Mouse (Mus musculus) heart, adult 18-20 months (tissue): Measurements from ENCODE around the gene Syn1. TPM values are rescaled to one million over a fixed set of nuclear protein-coding genes. Genes with fewer than 3 reads are reported as not detected.

Experiments used
- DNase-seq, 2 experiments: peaks; one replicate each; pipeline ENCODE4 v3.0.0; 2021 to 2022; ENCODE audit warnings: mixed read lengths in 1 of 2
- microRNA-seq, 2 experiments: library from miRNA; unstranded; fragments of <30 nt; microRNA quantifications; one replicate each; pipeline ENCODE4 v1.2.0; 2022
- total RNA-seq, 2 experiments: library from RNA; stranded (reverse); gene quantifications; 2 replicates each; pipeline ENCODE4 v1.2.3; 2021

Syn1 gene
- total RNA-seq, 2 experiments from 2014 or later: 0.10 to 0.21 TPM

DNA sequence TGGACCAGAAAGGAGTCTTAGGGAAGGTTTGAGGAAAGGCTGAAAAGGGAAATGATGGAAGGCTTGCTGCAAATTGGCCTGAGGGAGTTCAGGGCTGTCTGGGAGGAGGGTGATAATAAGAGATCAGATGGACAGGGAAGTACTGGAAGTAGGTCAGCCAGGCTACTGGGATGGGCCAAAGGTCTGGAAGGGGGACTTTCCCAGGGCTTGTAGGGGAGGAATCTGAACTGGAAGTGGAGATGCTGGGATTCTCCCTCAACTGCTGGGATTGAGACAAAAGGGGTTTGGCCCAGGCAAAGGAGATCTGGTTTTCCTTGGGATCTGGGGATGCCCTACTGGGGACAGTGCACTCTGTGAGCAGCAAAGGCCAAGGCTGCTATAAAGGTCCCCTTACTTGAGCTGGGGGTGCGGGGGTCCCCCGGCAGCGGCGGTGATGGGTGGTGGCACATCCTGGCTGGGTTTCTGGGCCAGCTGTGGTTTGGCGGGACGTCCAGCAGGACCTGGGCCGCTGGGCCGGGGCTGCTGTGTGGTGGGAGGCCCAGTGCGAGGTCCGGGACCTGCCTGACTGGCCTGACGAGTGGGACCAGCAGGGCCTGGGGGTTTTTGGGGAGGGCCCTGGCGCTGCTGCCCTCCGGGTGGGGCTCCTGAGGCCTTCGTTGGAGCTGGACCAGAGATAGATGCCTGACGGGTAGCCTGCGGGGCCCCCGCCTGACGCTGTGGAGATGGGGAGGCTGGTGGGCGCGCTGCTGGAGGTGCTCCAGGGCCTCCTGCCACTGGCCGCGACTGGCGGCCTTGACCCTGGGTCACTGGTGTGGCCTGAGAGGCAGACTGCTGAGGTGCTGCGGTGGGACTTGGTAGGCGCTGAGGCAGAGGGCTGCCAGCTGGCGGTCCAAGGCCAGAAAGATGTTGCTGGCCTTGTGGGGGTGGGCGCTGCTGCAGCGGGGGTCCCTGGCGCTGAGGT is 58.4 kb downstream of the Syn1 start:
- DNase-seq: peak; percentile 34 to 42

DNA sequence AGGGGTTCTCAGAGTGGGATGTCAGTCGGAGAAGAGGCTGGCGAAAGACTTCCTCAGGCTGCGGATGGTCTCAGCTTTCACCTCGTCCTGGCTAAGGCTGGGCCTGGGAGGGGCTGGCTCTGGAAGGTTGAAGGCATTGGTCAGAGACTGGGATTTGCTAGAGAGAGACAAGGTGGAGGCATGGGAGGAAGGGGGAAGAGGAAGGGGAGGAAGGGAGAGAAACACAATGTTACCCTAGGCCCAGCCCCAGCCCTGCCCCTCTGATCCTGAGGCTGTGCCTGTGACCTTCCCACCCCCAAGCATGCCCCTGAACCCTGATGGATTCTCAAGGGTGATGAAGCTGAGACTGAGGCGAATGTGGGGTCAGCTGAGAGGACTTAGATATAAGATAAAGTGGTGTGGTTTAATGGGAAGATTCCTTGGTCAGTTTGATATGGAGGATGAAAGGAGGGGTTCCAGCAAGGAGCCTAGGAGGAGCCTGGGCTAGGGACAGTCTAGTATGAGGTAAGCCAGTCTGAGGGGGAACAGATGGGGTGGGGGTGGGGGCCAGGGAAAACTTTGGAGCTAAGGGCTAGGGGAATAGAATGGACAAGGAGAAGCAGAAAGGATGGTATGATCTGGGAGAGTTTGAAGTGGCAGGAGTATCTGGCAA is 59.2 kb downstream of the Syn1 start:
- DNase-seq: no peak

DNA sequence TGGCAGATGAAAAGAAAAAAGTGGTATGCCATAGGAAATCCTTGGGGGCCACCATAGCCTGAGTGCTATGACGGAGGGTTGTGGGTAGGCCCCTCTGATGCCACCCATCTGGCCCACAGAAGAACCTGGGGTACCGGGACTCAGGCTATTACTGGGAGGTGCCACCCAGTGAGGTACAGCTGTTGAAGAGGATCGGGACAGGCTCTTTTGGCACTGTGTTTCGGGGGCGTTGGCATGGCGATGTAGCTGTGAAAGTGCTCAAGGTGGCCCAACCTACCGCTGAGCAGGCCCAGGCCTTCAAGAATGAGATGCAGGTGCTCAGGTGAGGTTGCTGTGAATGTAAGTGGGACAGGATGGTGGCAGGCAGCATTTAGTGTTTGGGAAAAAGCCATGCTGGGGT is 67.0 kb downstream of the Syn1 start:
- no peak for DNase-seq

DNA sequence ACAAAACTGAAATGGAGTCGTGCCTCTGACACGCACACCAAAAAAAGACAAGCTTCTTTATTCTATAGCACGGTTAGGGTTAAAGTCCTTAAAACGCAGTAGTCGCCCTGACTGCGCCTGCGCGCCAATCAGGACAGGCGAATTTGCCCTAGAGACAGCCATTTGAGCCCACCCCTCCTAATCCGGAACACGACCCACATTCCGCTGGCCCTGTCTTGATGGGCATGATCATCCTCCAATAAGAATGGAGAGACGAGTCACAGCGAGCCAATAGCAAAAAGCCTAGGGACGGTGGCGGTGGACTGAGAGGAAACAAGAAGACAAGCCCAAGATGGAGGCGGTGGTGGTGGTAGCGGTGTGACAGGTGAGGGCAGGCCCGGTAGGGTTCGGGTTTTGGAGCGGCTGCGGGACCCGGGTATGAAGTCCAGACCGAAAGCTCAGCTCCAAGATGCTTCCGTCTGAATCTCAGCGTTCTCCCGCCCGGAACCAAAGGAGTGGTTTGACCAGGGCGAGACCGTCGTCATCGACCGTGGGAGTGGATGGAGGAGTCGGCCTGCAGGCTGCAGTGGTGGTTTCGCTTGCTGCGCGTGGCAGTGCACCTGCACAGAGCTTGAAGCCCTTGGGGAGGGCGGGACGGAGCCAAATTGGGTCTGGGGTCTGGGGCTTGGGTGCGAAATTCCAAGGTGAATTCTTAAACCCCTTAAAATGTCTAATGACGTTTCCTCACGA is 72.4 kb downstream of the Syn1 start:
- DNase-seq: peak; percentile 95 to 97

DNA sequence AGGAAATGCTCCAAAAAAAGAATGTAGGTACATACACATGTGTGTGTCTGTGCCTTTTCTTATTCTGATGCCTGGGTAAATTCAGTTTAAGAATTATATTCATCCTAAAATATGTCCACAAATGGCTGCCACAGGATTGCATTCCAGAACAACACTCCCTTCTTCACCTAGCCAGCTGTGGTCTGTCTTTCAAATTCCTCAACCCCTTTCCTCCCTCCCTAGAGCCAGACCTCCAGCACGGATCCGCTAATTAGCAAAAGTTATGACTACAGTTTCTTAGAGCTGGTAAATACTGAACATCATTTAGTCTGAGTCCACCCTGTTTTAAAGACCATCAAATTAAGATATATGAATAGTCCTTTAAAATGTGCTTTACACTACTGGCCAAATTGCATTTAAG is 73.0 kb downstream of the Syn1 start:
- no peak for DNase-seq

DNA sequence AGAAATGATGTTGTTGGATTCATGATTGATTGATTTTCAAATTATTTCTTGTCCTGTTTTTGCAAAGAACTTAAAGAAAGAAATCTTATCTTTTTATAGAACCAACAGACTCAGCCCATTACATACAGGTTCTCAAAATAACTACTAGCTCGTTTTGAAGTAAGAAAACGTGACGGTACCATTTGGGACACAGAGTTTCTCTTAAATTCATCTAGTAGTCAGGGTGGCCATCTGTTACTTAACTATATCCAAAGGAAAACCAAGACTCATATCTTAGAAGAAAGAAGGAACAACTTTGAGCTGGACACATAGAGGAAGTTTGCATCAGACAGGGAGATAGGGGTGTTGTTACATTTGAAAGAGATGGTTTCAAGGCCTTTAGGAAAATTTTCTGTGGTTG is 73.6 kb downstream of the Syn1 start:
- DNase-seq: no peak

DNA sequence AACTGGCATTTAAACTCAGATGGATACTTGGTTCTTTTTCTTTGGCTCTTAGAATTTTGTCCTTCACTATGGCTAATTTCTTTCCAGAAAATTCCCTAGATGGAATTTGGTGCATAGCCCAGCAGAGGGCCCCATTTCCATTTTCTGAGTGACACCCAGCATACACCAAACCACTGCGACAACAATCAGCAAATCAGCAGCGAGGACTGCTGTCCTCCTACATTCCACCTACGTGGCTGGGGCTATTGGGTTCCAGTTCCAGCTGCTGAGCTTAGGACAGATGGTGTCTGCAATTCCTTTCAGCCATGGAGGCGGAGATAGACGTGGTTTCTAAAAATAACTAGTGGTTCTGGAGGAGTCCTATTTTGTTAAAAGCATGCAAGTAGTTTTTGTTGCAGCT is 91.9 kb downstream of the Syn1 start:
- DNase-seq: peak; percentile 60 to 71

DNA sequence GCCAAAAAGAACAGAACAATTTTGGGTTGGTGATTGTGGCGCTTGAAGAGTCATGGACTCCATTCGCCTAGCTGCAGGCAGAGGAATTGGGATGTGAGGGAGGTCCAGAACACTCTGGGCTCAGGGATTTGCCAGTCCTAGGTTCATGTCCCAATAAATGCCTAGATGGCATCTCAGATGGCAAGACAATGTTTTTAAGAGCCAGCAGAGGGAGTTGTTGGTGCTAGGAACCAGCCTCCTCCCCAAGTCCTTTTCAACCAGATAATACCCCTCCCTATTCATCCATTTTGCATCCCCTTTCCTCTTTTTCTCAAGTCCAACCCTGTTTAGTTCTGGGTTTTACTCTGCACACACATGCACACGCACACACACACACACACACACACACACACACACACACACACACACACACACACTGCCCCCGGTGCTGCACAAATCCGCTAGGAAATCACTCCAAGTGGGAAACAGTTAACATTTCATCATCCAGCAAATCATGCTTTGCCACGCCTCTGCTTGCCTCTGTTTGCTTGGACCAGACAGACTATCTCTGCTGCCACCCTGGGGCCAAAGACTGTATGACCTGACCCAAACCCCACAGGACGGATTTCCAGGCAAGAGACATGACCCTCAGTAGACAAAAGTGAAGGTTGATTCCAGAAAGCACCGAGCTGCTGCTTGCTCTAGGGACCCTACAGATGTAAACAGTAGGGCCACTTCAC is 100.9 kb downstream of the Syn1 start:
- DNase-seq: peak; percentile 59 to 69

DNA sequence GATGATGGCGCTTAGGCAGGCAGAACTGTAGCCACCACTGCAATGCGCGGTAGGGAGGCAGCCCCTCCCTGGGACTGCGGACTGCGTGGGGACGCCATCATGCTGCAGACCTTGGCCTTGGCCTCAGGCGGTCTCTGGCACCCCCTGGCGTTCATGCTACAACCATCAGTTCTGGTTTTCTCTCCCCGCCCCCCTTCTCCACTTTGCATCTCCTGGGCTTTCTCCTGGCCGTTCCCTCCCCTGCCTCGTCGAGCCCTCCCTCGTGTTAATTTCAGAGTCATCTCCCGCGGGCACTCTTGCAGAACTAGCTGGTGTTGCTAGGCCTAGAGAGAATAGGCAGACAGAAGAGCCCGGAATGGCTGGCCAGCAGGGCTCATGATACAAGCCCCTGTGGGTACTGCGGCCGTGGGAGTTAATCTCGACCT is 101.6 kb downstream of the Syn1 start:
- peak; percentile 79 to 88 for DNase-seq

DNA sequence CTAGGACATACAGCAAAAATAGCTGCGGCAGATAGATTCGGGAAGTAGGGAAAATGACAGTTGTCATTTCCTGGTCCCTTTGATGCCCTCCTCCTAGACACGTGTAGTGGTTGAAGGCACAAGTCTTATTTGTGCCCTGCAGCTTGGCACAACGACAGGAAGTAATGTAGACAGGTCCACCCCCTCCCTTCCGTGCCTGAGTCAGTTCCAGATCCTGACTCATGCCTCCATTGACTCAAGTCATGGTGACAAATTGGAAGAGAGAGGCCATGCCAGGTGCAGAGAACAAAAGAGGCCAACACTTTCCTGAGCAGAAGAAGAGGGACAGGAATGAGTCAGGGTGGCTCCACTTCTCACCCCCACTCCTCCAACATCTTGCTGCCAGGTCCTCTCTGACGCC is 103.8 kb downstream of the Syn1 start:
- peak in 1 of 2 experiments; percentile 6 for DNase-seq

Small RNA genes lying within 50 kb of the gene (microRNA-seq; reads per million reads assigned to microRNA genes)
- 0 reads per million in 2 experiments for gene Gm24824
- 1.1 reads per million in 2 experiments for gene Mir5617

Other genes with a start within 250 kb of the Syn1 start
- gene Cdk16, start 233.1 kb downstream of the Syn1 start, total RNA-seq: 100 to 1,000 TPM; 107 to 117 TPM
- gene Usp11, start 217.1 kb downstream of the Syn1 start, total RNA-seq: 1 to 10 TPM; 4.6 to 7.8 TPM
- gene Araf, start 123.2 kb downstream of the Syn1 start, total RNA-seq: 10 to 100 TPM; 81.2 to 83.4 TPM
- 1 to 10 TPM; 2.2 to 3.2 TPM for gene Timp1, start 50.8 kb downstream of the Syn1 start, total RNA-seq
- gene Cfp, start 10.6 kb upstream of the Syn1 start, total RNA-seq: 10 to 100 TPM in 1 of 2 experiments, 1 to 10 TPM in 1; 8.0 to 11.8 TPM
- 1 to 10 TPM; 7.4 to 7.5 TPM for gene Elk1, start 29.6 kb upstream of the Syn1 start, total RNA-seq
- gene Uxt, start 41.0 kb upstream of the Syn1 start, total RNA-seq: 10 to 100 TPM; 34.8 to 40.8 TPM
- 1 to 10 TPM; 2.3 to 2.5 TPM for gene Zfp182, start 141.3 kb upstream of the Syn1 start, total RNA-seq
- not detected for gene Spaca5, start 147.4 kb upstream of the Syn1 start, total RNA-seq
- under 1 TPM; 0.25 to 0.31 TPM for gene Zfp300, start 168.5 kb upstream of the Syn1 start, total RNA-seq
- not detected for gene Ssxa1, start 194.8 kb upstream of the Syn1 start, total RNA-seq